Mouse (Mus musculus): ENCODE measurements around the gene Gal3st2c. TPM values are rescaled to one million over a fixed set of nuclear protein-coding genes. Genes with fewer than 3 reads are reported as not detected.
"Not testable (repeated sequence)": the region's sequence is repeated elsewhere in the genome, so short reads cannot be mapped to it uniquely, and the experiment has no call there.

The Gal3st2c gene
- polyA plus RNA-seq (2016; fragmentation: Nextera tagmentation; extraction: Ambion mirVana): not detected in 2 replicates

DNA sequence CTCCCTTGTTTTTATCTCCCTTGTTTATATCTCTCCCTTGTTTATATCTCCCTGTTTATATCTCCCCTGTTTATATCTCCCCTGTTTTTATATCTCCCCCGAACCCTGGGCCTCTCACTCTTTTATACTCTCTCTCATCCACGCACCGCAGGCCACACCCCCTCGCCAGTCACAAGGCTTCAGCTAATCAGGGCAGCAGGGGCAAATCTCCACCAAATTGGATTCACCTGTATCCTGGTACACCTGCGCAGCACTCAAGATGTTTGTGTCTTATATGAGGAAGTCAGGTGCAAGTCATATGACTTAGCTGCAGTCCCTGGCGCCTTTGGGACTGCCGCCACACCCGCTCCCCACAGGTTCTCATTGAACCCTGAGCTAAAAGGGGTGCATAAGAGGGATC, at the start of gene Gal3st2c:
Gene Gal3st2c, plus strand, starts transcription at position 301 of the 400 bp plus-strand sequence.
- not testable (repeated sequence) for H3K4me3 ChIP-seq; H3K9me3 ChIP-seq; DNase-seq (ENCODE audit: extremely low spot score, low spot score); H3K36me3 ChIP-seq (replicated peaks); H3K27ac ChIP-seq; H3K4me1 ChIP-seq; H3K27me3 ChIP-seq (ENCODE audit: poor library complexity, severe bottlenecking)
- WGBS: 85% methylated on average over 7 of the region's 8 CpGs

DNA sequence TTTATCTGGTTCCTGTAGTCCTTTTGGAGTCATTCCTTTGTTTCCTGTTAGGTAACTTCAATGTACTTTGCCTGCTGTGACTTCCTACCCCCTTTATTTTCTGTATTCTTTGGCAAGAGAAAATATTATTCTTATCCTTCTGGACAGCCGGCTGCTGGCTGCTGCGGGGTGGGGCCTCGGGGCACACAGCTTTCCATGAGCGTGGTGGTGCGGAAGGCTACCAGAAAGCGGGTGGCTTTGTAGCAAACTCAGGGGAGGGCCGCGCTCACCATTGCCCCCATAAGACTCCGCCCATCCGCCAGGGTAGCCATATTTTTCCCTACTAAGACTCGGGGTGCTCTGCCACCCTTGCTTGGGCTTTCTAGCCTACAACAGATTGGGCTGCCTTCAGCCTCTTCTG, 41.2 kb upstream of the Gal3st2c start:
- not testable (repeated sequence) for DNase-seq (ENCODE audit: extremely low spot score, low spot score); H3K4me3 ChIP-seq; H3K4me1 ChIP-seq; H3K9me3 ChIP-seq; H3K27ac ChIP-seq; H3K27me3 ChIP-seq (ENCODE audit: poor library complexity, severe bottlenecking); H3K36me3 ChIP-seq (replicated peaks)
- no CpG with 5 or more reads among the region's 11 CpGs for WGBS

DNA sequence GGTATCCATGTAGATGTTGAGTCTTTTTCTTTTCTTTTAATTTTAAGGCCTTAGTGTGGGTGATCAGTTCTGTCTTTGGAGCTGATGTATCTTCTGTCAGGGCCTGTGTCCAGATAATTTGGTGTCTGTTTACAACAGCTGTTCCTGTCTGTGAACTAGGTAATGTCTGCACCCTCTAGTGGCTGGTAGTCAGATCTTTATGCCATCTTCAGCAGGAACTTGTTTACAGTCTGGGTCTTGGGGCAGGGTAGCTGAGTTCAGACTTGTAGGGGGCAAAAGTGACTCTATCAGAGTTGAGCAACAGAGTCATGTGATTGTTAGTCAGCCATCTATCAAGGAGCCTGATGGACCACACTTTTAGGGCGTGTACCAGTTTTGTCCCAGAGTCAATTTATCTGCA, 23.8 kb upstream of the Gal3st2c start:
- DNase-seq (ENCODE audit: extremely low spot score, low spot score); H3K9me3 ChIP-seq; H3K27ac ChIP-seq; H3K27me3 ChIP-seq (ENCODE audit: poor library complexity, severe bottlenecking); H3K4me1 ChIP-seq; H3K4me3 ChIP-seq; H3K36me3 ChIP-seq (replicated peaks): not testable (repeated sequence)
- no CpG with 5 or more reads among the region's 1 CpGs for whole genome bisulfite sequencing

DNA sequence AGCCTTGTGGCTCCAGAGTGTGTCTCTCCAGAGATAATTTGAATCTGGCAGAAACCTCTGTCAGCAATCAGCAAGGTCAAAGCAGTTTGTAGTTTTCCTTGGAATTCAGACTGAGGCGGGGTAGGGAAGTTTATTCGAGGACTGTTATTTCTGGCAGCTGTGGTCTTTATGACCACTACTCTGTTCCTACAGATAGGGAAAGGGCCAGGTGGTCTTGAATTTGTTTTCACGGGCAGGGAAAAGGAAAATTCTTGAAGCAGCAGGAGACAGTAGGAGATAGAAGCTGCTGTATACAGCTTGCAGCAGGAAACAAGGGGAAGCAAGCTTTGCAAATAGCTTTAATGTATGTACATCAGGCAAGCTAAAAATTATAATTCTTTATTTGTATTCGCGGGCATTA, 19.9 kb upstream of the Gal3st2c start:
- DNase-seq (ENCODE audit: extremely low spot score, low spot score); H3K4me1 ChIP-seq; H3K9me3 ChIP-seq; H3K27me3 ChIP-seq (ENCODE audit: poor library complexity, severe bottlenecking); H3K4me3 ChIP-seq; H3K27ac ChIP-seq; H3K36me3 ChIP-seq (replicated peaks): not testable (repeated sequence)
- WGBS: 94% methylated on average over 5 of the region's 5 CpGs

DNA sequence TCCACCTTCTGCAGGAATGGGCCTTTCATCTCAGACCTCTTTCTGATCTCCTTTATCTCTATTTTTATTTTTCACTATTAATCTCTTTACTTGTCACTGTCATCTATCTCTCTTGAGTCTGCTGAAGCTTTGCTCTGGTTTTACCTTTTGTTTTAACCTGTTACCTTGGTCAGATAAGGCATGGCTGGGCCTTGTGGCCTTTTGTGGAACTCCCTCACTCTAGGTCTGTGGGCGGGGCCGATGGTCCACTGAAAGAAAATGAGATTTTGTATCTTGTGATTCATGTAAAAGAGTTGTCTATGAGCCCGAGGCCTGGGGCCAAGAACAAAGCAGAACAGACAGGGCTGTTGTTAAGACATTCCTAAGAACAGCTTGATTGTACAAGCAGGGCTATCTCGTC, 19.5 kb upstream of the Gal3st2c start:
- not testable (repeated sequence) for H3K4me1 ChIP-seq; H3K9me3 ChIP-seq; H3K27ac ChIP-seq; DNase-seq (ENCODE audit: extremely low spot score, low spot score); H3K36me3 ChIP-seq (replicated peaks); H3K27me3 ChIP-seq (ENCODE audit: poor library complexity, severe bottlenecking); H3K4me3 ChIP-seq
- WGBS: no CpG with 5 or more reads among the region's 4 CpGs

DNA sequence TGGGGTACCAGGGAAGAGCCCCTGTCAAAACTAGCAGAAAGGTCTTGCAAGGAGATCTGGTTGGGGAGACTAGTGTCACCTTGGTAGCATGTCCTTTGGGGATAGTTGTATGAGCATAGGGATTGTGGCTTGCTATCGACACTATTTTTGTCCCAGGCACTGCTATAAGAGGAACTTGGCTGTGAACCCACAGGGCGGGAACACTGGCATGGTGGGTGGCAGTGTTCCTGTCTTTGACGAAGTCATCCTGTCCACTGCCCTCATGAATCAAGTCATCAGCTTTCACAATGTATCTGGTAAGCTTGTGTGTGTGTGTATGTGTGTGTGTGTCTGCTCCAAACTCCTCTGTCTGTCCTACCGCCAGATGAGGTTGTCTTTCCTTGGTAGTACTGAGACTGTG, 14.5 kb upstream of the Gal3st2c start:
- not testable (repeated sequence) for H3K27me3 ChIP-seq (ENCODE audit: poor library complexity, severe bottlenecking); H3K27ac ChIP-seq; H3K36me3 ChIP-seq (replicated peaks); DNase-seq (ENCODE audit: extremely low spot score, low spot score); H3K4me1 ChIP-seq; H3K9me3 ChIP-seq; H3K4me3 ChIP-seq
- 98% methylated on average over 3 of the region's 4 CpGs for WGBS

DNA sequence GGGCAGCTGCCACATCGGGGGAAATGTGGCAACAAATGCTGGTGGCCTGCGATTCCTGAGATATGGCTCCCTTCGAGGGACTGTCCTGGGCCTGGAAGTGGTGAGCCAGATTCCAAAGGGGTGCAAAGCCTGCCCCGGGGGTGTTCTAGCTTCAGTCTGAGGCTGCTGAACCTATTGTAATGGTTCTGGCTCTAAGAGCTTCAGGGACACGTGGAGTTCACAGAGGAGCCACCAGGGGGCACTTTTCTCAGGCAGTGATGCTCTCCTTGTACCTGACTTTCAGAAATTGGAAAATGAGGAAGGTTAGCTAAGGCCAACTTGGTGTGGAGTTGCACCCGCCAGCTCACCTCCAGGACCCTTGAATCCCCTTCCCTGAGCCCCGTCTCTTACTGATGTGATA, 12.0 kb upstream of the Gal3st2c start:
- not testable (repeated sequence) for H3K4me3 ChIP-seq; DNase-seq (ENCODE audit: extremely low spot score, low spot score); H3K4me1 ChIP-seq; H3K9me3 ChIP-seq; H3K27ac ChIP-seq; H3K27me3 ChIP-seq (ENCODE audit: poor library complexity, severe bottlenecking); H3K36me3 ChIP-seq (replicated peaks)
- WGBS: no CpG with 5 or more reads among the region's 7 CpGs

DNA sequence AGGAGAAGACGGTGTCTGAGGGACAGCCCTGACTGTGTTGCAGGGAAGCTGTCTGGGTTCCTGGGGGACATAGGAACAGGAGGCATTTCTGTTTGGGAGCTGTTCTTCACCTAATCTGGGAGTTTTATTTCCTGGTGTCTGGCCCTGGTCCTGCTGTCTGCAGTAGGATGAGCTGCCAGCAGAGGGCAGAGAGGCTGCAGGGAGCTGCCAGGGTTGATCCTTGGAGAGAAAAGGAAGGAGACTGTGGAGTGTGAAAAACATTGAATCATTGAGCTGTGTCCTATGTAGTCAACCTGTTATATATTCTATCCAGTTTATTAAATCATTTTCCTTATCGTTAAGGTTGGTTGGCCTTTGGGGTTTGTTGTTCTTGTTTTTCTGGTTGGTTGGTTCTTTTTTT, 9.4 kb upstream of the Gal3st2c start:
- H3K27me3 ChIP-seq (ENCODE audit: poor library complexity, severe bottlenecking); H3K36me3 ChIP-seq (replicated peaks); H3K9me3 ChIP-seq; DNase-seq (ENCODE audit: extremely low spot score, low spot score); H3K27ac ChIP-seq; H3K4me3 ChIP-seq; H3K4me1 ChIP-seq: not testable (repeated sequence)
- 40% methylated on average over 1 of the region's 2 CpGs for WGBS

DNA sequence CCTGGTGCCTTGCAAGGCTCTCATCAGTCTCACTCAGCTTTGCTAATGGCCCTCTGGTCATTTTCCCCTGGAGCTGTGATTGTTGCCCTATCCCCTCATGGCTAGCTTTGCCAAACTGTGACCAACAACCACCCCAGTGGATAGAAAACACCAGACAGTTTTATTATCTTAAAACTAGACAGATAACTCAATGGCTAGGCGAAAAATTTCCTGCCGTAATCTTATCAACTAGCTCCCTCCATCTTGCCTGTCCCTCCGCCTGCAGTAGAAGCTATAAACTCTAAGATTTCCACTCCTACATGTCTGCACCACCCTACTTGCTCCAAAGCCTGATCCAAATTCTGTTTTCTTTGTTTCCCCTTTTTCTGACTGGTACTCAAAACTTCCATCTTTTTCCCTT, 4.1 kb upstream of the Gal3st2c start:
- H3K4me1 ChIP-seq: no peaks in the 10 kb centered on the region
- H3K9me3 ChIP-seq: no peaks in the 10 kb centered on the region
- H3K4me3 ChIP-seq: no peak overlapping the region
- no peaks in the 10 kb centered on the region for H3K36me3 ChIP-seq (replicated peaks)
- H3K27me3 ChIP-seq (ENCODE audit: poor library complexity, severe bottlenecking): no peaks in the 10 kb centered on the region
- no peak for DNase-seq (ENCODE audit: extremely low spot score, low spot score)
- 84% methylated on average over 3 of the region's 3 CpGs for WGBS
- no peak overlapping the region for H3K27ac ChIP-seq

DNA sequence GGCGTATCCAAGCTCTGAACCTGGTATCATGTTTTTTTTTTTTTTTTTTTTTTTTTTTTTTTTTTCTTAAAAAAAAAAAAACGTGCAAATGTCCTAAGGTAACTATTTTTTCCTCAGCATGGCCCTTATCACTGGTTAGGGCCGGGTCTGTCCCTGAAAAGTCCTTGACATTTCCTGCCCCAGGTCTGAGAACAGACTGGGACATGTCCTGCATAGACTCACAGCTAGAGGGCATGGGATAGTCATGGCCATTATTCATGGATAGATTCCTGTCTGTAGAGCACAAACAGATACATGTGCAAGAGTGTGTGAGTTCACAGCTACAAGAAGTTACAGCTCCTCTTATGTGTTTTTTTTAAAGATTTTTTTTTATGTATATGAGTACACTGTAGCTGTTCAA, 1.5 kb upstream of the Gal3st2c start:
- no peak overlapping the region for H3K4me3 ChIP-seq
- H3K4me1 ChIP-seq: no peaks in the 10 kb centered on the region
- no peaks in the 10 kb centered on the region for H3K36me3 ChIP-seq (replicated peaks)
- H3K27ac ChIP-seq: no peak overlapping the region
- WGBS: 79% methylated on average over 3 of the region's 3 CpGs
- no peaks in the 10 kb centered on the region for H3K27me3 ChIP-seq (ENCODE audit: poor library complexity, severe bottlenecking)
- no peaks in the 10 kb centered on the region for H3K9me3 ChIP-seq
- no peak for DNase-seq (ENCODE audit: extremely low spot score, low spot score)

DNA sequence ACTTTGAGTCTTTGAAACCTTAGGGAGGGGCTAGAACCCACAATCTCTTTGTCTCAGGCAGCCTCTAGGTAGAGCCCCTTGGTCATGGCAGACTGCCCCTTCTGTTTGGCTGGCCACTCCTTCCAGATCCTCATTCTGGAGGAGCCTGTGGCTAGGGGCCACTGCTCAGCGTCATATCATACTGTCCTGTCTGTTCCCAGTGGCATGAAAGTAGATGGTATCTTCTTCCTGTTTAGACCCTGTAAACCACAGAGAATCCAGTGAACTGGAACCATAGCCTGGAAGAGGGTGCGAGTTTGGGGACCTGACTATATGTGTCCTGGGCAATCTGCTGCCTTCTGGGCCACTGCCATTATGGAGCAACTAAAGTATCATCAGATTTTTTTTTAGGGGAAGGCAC, 759 bp downstream of the Gal3st2c start:
- not testable (repeated sequence) for DNase-seq (ENCODE audit: extremely low spot score, low spot score); H3K9me3 ChIP-seq; H3K4me3 ChIP-seq; H3K27me3 ChIP-seq (ENCODE audit: poor library complexity, severe bottlenecking); H3K4me1 ChIP-seq; H3K36me3 ChIP-seq (replicated peaks); H3K27ac ChIP-seq
- 78% methylated on average over 2 of the region's 2 CpGs for WGBS

DNA sequence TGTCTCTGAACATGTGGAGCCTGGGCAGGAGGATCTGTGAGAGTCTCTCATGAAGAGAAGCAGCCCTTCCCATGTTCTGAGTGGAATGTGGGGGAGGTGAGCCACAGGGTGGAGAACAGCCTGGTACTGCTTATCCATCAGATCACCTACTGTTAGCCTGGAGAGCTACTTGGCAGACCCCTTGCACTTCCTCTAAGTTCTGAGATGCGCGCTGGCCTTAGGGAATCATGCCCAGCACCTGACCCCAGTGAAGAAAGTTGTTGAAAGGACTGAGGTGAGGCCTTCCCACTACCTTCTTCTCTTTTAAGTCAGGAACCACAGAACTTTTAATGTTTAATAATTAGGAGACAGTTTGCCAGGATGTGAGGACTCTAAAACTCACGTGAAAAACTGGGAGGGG, 1.2 kb downstream of the Gal3st2c start:
- H3K27ac ChIP-seq; DNase-seq (ENCODE audit: extremely low spot score, low spot score): not testable (repeated sequence)
- WGBS: 89% methylated on average over 3 of the region's 3 CpGs

DNA sequence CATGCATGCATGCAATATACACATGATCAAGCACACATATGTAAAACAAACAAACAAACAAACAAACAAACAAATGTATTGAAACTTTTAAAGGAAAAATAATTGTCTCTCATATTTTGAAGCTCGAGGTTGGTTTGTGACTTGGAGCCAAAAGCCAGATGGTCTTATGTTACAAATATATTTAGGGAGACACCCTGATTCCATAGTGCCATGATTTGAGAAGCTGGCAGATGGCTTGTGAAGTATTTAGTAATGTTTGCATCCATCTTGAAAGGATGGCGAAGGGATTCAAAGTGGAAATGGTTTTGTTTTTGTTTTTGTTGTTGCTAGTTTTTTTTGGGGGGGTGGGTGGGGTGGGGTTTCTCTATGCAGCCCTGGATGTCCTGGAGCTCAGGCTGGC, 10.7 kb downstream of the Gal3st2c start:
- no peak overlapping the region for H3K4me3 ChIP-seq
- 92% methylated on average over 2 of the region's 2 CpGs for WGBS

More for the DNA sequence above, 1.2 kb downstream of the Gal3st2c start:
- not testable (repeated sequence) for H3K36me3 ChIP-seq (replicated peaks); H3K4me1 ChIP-seq; H3K27me3 ChIP-seq (ENCODE audit: poor library complexity, severe bottlenecking); H3K4me3 ChIP-seq; H3K9me3 ChIP-seq

DNA sequence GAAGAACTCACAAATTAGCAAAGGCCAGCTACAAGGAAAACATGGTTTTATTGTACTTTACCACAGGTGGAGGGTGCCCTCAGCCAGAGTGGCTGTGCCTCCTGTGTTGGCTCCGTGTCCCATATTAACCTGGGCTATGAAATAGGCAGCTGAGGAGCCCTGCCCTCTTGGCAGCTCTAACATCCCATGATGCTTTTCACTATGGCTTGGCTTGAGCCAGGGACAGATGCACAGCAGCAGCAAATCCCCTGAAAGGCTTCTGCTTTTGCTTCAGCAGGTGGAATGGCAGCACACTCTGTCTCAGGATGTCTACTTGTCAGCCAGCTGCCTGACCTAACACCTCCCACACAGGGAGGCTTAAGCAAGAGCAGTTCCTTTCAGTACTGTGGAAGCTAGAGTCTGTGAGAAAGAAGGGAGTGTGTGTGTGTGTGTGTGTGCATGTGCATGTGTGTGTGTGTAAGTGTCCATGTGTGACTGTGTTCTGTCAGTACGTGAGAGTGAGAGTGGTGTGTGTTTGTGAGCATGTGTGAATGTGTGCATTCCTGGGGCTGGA, 15.7 kb downstream of the Gal3st2c start:
- H3K27ac ChIP-seq; H3K27me3 ChIP-seq (ENCODE audit: poor library complexity, severe bottlenecking); H3K4me1 ChIP-seq; H3K9me3 ChIP-seq; H3K4me3 ChIP-seq; H3K36me3 ChIP-seq (replicated peaks); DNase-seq (ENCODE audit: extremely low spot score, low spot score): not testable (repeated sequence)
- WGBS: 85% methylated on average over 2 of the region's 2 CpGs

More for the DNA sequence above, 10.7 kb downstream of the Gal3st2c start:
- no peaks in the 10 kb centered on the region for H3K36me3 ChIP-seq (replicated peaks)
- DNase-seq (ENCODE audit: extremely low spot score, low spot score): no peak
- no peak overlapping the region for H3K27ac ChIP-seq
- no peaks in the 10 kb centered on the region for H3K4me1 ChIP-seq
- H3K9me3 ChIP-seq: no peaks in the 10 kb centered on the region
- H3K27me3 ChIP-seq (ENCODE audit: poor library complexity, severe bottlenecking): no peaks in the 10 kb centered on the region

Measured in forebrain, embryonic 10.5 days (tissue).